Mouse (Mus musculus) ES-E14 (cell line): Measurements from ENCODE around the gene Bricd5. TPM values are rescaled to one million over a fixed set of nuclear protein-coding genes. Genes with fewer than 3 reads are reported as not detected.

Experiments
- DNase-seq: peaks from one replicate; pipeline ENCODE4 v3.0.0-alpha.2; 2013; ENCODE audit warnings: low read depth, low spot score
- H3K27ac ChIP-seq: 2 replicates; pipeline ENCODE4 v1.5.1; 2012; ENCODE audit warnings: low read depth, mild to moderate bottlenecking, low read length, moderate library complexity, mixed read lengths; ENCODE audit not compliant: poor library complexity, insufficient read depth, severe bottlenecking
- H3K36me3 ChIP-seq: 2 replicates; pipeline ENCODE4 v1.6.1; 2012; ENCODE audit warnings: mild to moderate bottlenecking, low read length, moderate library complexity, mixed read lengths; ENCODE audit not compliant: control insufficient read depth, poor library complexity, insufficient read depth, severe bottlenecking
- H3K4me1 ChIP-seq, 2 experiments: fragments of 150-350 bp in 1 of 2; sonication (generic) in 1 of 2; 2 replicates each; pipeline ENCODE4 v1.6.1; 2012; ENCODE audit warnings: low read length in 2 of 2, mild to moderate bottlenecking in 1 of 2, mixed read lengths in 1 of 2; ENCODE audit not compliant: control insufficient read depth in 2 of 2, insufficient read depth in 2 of 2, poor library complexity in 1 of 2
- H3K4me3 ChIP-seq, 2 experiments: fragments of 150-350 bp in 1 of 2; sonication (generic) in 1 of 2; 2 replicates each; pipeline ENCODE4 v1.5.1; 2012; ENCODE audit warnings: low read length in 2 of 2, low read depth in 1 of 2, mild to moderate bottlenecking in 1 of 2, mixed read lengths in 1 of 2; ENCODE audit not compliant: insufficient read depth in 1 of 2, poor library complexity in 1 of 2, severe bottlenecking in 1 of 2
- H3K9ac ChIP-seq: 2 replicates; pipeline ENCODE4 v1.6.1; 2012; ENCODE audit warnings: low read depth, mild to moderate bottlenecking, low read length, mixed read lengths; ENCODE audit not compliant: poor library complexity, insufficient read depth, severe bottlenecking
- H3K9me3 ChIP-seq: fragments of 150-350 bp; sonication (generic); 2 replicates; pipeline ENCODE4 v1.6.1; 2012; ENCODE audit warnings: low read depth, mild to moderate bottlenecking, low read length; ENCODE audit not compliant: control insufficient read depth, insufficient read depth
- CHD2 ChIP-seq: IDR thresholded peaks from 2 replicates; pipeline ENCODE4 v1.6.1; 2014; ENCODE audit warnings: mild to moderate bottlenecking, low read depth, low read length, inconsistent platforms
- HCFC1 ChIP-seq: IDR thresholded peaks from 2 replicates; pipeline ENCODE4 v1.6.1; 2012; ENCODE audit warnings: low read length, inconsistent platforms, borderline replicate concordance; ENCODE audit not compliant: insufficient read depth
- MAFK ChIP-seq: IDR thresholded peaks from 2 replicates; pipeline ENCODE4 v1.6.1; 2014; ENCODE audit warnings: mild to moderate bottlenecking, low read depth, low read length, inconsistent platforms; ENCODE audit not compliant: insufficient read depth
- ZC3H11A ChIP-seq: IDR thresholded peaks from 2 replicates; pipeline ENCODE4 v1.6.1; 2012; ENCODE audit warnings: low read depth, mild to moderate bottlenecking, inconsistent platforms, low read length, borderline replicate concordance
- ZNF384 ChIP-seq: IDR thresholded peaks from 2 replicates; pipeline ENCODE4 v1.6.1; 2012; ENCODE audit warnings: low read depth, low read length, inconsistent platforms
- in situ Hi-C, 2 experiments: fragments of 600-800 bp; cut with MboI; formaldehyde crosslinking; loops; one replicate each; pipeline ENCODE4 v1.15.1; 2025; ENCODE audit warnings: low sequenced_read_pairs in 2 of 2, inconsistent platforms in 1 of 2; ENCODE audit not compliant: unreplicated experiment in 2 of 2
- total RNA-seq: library from RNA; depleted of rRNA; stranded (reverse); fragments of 300-350 nt; gene quantifications from 2 replicates; pipeline ENCODE4 v1.2.3, GENCODE M21; 2012

The Bricd5 gene
- total RNA-seq, 1 experiment = 1.4 TPM

GRCm38 (mm10) chr17:24504085-24504484 lies 30.4 kb downstream of the Bricd5 start:
- in situ Hi-C loops = no loop called here
- no peak overlapping the region for H3K4me3 ChIP-seq
- no peak overlapping the region for H3K9ac ChIP-seq
- DNase-seq = no peak
- no peak overlapping the region for H3K27ac ChIP-seq
- peaks cover 0 to 10% of the 10 kb centered on the region in 2 experiments; a peak in 2 of 4 replicates for H3K4me1 ChIP-seq
- peaks cover 11% of the 10 kb centered on the region for H3K36me3 ChIP-seq
- H3K9me3 ChIP-seq = no peaks in the 10 kb centered on the region
- TF ChIP-seq CHD2 = no peak
- TF ChIP-seq HCFC1 = no peak
- TF ChIP-seq MAFK = no peak
- no peak for TF ChIP-seq ZC3H11A
- TF ChIP-seq ZNF384 = no peak

- peaks cover 25% of the 10 kb centered on the region for H3K36me3 ChIP-seq
- H3K4me1 ChIP-seq = peaks cover 0 to 10% of the 10 kb centered on the region in 2 experiments; a peak in 2 of 4 replicates
- no peak overlapping the region for H3K9ac ChIP-seq
- H3K4me3 ChIP-seq = peak overlapping the region; percentile 28 to 42; a peak in 3 of 4 replicates
- H3K9me3 ChIP-seq = no peaks in the 10 kb centered on the region
- no peak for DNase-seq
- no peak overlapping the region for H3K27ac ChIP-seq
- in situ Hi-C loops = no loop called here
- TF ChIP-seq MAFK = no peak
- no peak for TF ChIP-seq ZC3H11A
- TF ChIP-seq HCFC1 = no peak
- no peak for TF ChIP-seq ZNF384
- no peak for TF ChIP-seq CHD2
Measured at GRCm38 (mm10) chr17:24505286-24505955, 31.7 kb downstream of the Bricd5 start.

DNA sequence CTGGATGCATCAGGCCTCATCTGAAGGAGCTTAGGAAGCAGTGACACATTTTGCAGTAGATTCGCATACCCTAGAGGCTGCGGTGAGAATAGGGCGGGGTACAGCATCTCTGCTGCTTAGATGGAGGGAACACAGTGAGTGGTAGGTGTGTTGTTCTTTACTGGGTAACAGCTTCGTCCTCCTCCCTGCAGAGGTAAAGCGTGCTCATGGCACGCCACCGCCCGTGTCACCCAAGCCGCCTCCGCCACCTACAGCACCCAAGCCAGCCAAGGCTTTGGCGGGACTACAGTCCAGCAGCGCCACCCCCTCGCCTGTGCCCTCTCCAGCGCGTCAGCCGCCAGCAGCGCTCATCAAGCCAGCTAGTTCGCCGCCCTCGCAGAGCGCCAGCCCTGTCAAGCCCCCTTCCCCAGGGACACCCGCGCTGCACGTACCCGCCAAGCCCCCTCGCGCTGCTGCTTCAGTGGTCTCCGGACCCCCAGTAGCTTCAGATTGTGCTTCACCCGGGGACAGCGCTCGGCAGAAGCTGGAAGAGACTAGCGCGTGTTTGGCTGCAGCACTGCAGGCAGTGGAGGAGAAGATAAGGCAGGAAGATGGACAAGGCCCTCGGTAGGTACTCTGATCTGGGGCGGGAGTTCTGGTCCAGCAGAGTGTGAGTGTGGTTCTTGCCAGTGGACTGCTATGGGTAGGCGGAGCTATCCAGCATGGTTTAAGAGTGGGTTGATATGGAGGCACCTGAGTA lies 32.8 kb downstream of the Bricd5 start:
- Histone ChIP-seq H3K4me1 (peaks cover 0 to 10% of the 10 kb centered on the region in 2 experiments; a peak in 2 of 4 replicates), H3K4me3 (peak overlapping the region; percentile 50 to 55), H3K9me3 (no peaks in the 10 kb centered on the region), H3K9ac (0 out of 2 replicates have a peak overlapping the region, but pooled peaks have one; percentile 6), H3K27ac (no peak overlapping the region), H3K36me3 (peaks cover 35% of the 10 kb centered on the region)
- in situ Hi-C loops = no loop called here
- DNase-seq = no peak
- no peak for TF ChIP-seq ZC3H11A

GRCm38 (mm10) chr17:24507129-24507664 lies 33.5 kb downstream of the Bricd5 start:
- peaks cover 42% of the 10 kb centered on the region for H3K36me3 ChIP-seq
- no peaks in the 10 kb centered on the region for H3K9me3 ChIP-seq
- DNase-seq = no peak
- in situ Hi-C loops = no loop called here
- H3K27ac ChIP-seq = no peak overlapping the region
- no peak for TF ChIP-seq MAFK
- no peak for TF ChIP-seq ZC3H11A
- no peak for TF ChIP-seq ZNF384
- H3K4me3 ChIP-seq = peak overlapping the region; percentile 50 to 55; a peak in 3 of 4 replicates
- no peak overlapping the region for H3K9ac ChIP-seq
- peaks cover 0 to 10% of the 10 kb centered on the region in 2 experiments; a peak in 2 of 4 replicates for H3K4me1 ChIP-seq
